Mouse (Mus musculus) left cerebral cortex, adult 9 months (tissue): ENCODE data around the gene BC016579.
A peak's percentile ranks its signal among the peaks of the same experiment; 100 is the strongest.

Source experiments
- DNase-seq, 2 experiments: peaks; one replicate each; pipeline ENCODE4 v3.0.0; 2022; ENCODE audit warnings: low spot score in 2 of 2

Gene BC016579

GRCm38 (mm10) chr16:45643944-45644343, 9.9 kb downstream of the BC016579 start:
- no peak for DNase-seq

- DNase-seq = no peak
These were observed 12.6 kb downstream of the BC016579 start for GRCm38 (mm10) chr16:45641301-45641700.

GRCm38 (mm10) chr16:45640070-45640762, 13.7 kb downstream of the BC016579 start:
- no peak for DNase-seq

GRCm38 (mm10) chr16:45635826-45636225, 18.0 kb downstream of the BC016579 start:
- no peak for DNase-seq

- DNase-seq = no peak
These were observed 21.4 kb downstream of the BC016579 start for GRCm38 (mm10) chr16:45632420-45632819.

GRCm38 (mm10) chr16:45630347-45630960, 23.4 kb downstream of the BC016579 start:
- peak; percentile 23 to 75 for DNase-seq

- DNase-seq = no peak
These were observed 24.3 kb downstream of the BC016579 start for GRCm38 (mm10) chr16:45629497-45630105.

GRCm38 (mm10) chr16:45625342-45625741, 28.5 kb downstream of the BC016579 start:
- no peak for DNase-seq

- DNase-seq = no peak
These were observed 29.1 kb downstream of the BC016579 start for GRCm38 (mm10) chr16:45624791-45625190.

- DNase-seq = no peak
These were observed 30.6 kb downstream of the BC016579 start for GRCm38 (mm10) chr16:45623230-45623629.

GRCm38 (mm10) chr16:45619751-45620375, 34.0 kb downstream of the BC016579 start:
- no peak for DNase-seq

- DNase-seq = no peak
These were observed 37.9 kb downstream of the BC016579 start for GRCm38 (mm10) chr16:45615944-45616343.

GRCm38 (mm10) chr16:45613247-45613646, 40.6 kb downstream of the BC016579 start:
- DNase-seq = no peak

- DNase-seq = no peak
These were observed 43.6 kb downstream of the BC016579 start, which contains the start of gene Gcsam for GRCm38 (mm10) chr16:45610267-45610666. Gcsam (plus strand) TSS chr16:45610380.

- peak in 1 of 2 experiments; percentile 16 for DNase-seq
These were observed 44.6 kb downstream of the BC016579 start for GRCm38 (mm10) chr16:45609300-45609699.

- peak in 1 of 2 experiments; percentile 34 for DNase-seq
These were observed 45.4 kb downstream of the BC016579 start for GRCm38 (mm10) chr16:45608481-45608954.

GRCm38 (mm10) chr16:45595494-45595893, 58.4 kb downstream of the BC016579 start:
- DNase-seq = no peak

- DNase-seq = no peak
These were observed 60.2 kb downstream of the BC016579 start for GRCm38 (mm10) chr16:45593656-45594055.

- DNase-seq = no peak
These were observed 71.4 kb downstream of the BC016579 start for GRCm38 (mm10) chr16:45582512-45582911.

- no peak for DNase-seq
These were observed 74.0 kb downstream of the BC016579 start for GRCm38 (mm10) chr16:45579883-45580282.
